Mouse (Mus musculus) bone marrow macrophage, adult 2 months (primary cell): ENCODE measurements around the gene Plcb2.

Experiments used
- CTCF ChIP-seq: IDR thresholded peaks from 2 replicates; pipeline ENCODE4 v1.5.1; 2012; ENCODE audit warnings: low read depth, mild to moderate bottlenecking, low read length, moderate library complexity
- POLR2A ChIP-seq: IDR thresholded peaks from 2 replicates; pipeline ENCODE4 v1.6.1; 2012; ENCODE audit warnings: mild to moderate bottlenecking, low read depth, low read length, borderline replicate concordance

- TF ChIP-seq CTCF, result no peak
- no peak for TF ChIP-seq POLR2A
Measured at GRCm38 (mm10) chr2:118745232-118745884, 17.1 kb upstream of the Plcb2 start, which contains the start of gene Inafm2.
